Mouse (Mus musculus): ENCODE measurements around the gene Agt. TPM values are rescaled to one million over a fixed set of nuclear protein-coding genes. Genes with fewer than 3 reads are reported as not detected.

Gene Agt
- polyA plus RNA-seq, 1 experiment, result 0.89 TPM

GRCm38 (mm10) chr8:124555113-124555750, 14.3 kb downstream of the Agt start:
- Histone ChIP-seq H3K36me3 (ENCODE audit: control insufficient read depth, insufficient read depth, low read length) (peaks cover 21% of the 10 kb centered on the region), H3K4me3 (ENCODE audit: extremely low read depth, insufficient read depth, insufficient read length) (no peak overlapping the region), H3K27ac (ENCODE audit: insufficient read depth, low read length) (no peak overlapping the region), H3K27me3 (ENCODE audit: control insufficient read depth, insufficient read depth, low read length) (no peaks in the 10 kb centered on the region), H3K4me1 (ENCODE audit: control insufficient read depth, insufficient read depth, insufficient read length) (no peaks in the 10 kb centered on the region)
- no peak for DNase-seq (ENCODE audit: low read depth in 1 of 2, low spot score in 2 of 2)
- WGBS, result 91% methylated on average over 7 of the region's 7 CpGs
- no peak for TF ChIP-seq POLR2A (IDR thresholded peaks at IDR 0.05; ENCODE audit: low read depth, low read length)

GRCm38 (mm10) chr8:124551011-124551661, 18.4 kb downstream of the Agt start:
- TF ChIP-seq CTCF (IDR thresholded peaks at IDR 0.05; ENCODE audit: extremely low read depth, insufficient read depth, insufficient read length, insufficient replicate concordance), result no peak
- no peak for TF ChIP-seq POLR2A (IDR thresholded peaks at IDR 0.05; ENCODE audit: low read depth, low read length)
- no peaks in the 10 kb centered on the region for H3K27me3 ChIP-seq (ENCODE audit: control insufficient read depth, insufficient read depth, low read length)
- 96% methylated on average over 15 of the region's 15 CpGs for WGBS
- no peaks in the 10 kb centered on the region for H3K4me1 ChIP-seq (ENCODE audit: control insufficient read depth, insufficient read depth, insufficient read length)
- DNase-seq (ENCODE audit: low read depth in 1 of 2, low spot score in 2 of 2), result no peak
- peaks cover 46% of the 10 kb centered on the region for H3K36me3 ChIP-seq (ENCODE audit: control insufficient read depth, insufficient read depth, low read length)
- H3K4me3 ChIP-seq (ENCODE audit: extremely low read depth, insufficient read depth, insufficient read length), result no peak overlapping the region
- no peak overlapping the region for H3K27ac ChIP-seq (ENCODE audit: insufficient read depth, low read length)

- Histone ChIP-seq H3K4me3 (ENCODE audit: extremely low read depth, insufficient read depth, insufficient read length) (no peak overlapping the region), H3K4me1 (ENCODE audit: control insufficient read depth, insufficient read depth, insufficient read length) (no peaks in the 10 kb centered on the region), H3K27ac (ENCODE audit: insufficient read depth, low read length) (no peak overlapping the region), H3K36me3 (ENCODE audit: control insufficient read depth, insufficient read depth, low read length) (peaks cover 65% of the 10 kb centered on the region), H3K27me3 (ENCODE audit: control insufficient read depth, insufficient read depth, low read length) (no peaks in the 10 kb centered on the region)
- 93% methylated on average over 1 of the region's 1 CpGs for WGBS
- no peak for TF ChIP-seq POLR2A (IDR thresholded peaks at IDR 0.05; ENCODE audit: low read depth, low read length)
- TF ChIP-seq CTCF (IDR thresholded peaks at IDR 0.05; ENCODE audit: extremely low read depth, insufficient read depth, insufficient read length, insufficient replicate concordance), result no peak
- DNase-seq (ENCODE audit: low read depth in 1 of 2, low spot score in 2 of 2), result no peak
Observed at GRCm38 (mm10) chr8:124548187-124548586, 21.3 kb downstream of the Agt start.

GRCm38 (mm10) chr8:124547269-124547668, 22.2 kb downstream of the Agt start:
- Histone ChIP-seq H3K4me3 (ENCODE audit: extremely low read depth, insufficient read depth, insufficient read length) (no peak overlapping the region), H3K27ac (ENCODE audit: insufficient read depth, low read length) (no peak overlapping the region), H3K36me3 (ENCODE audit: control insufficient read depth, insufficient read depth, low read length) (peaks cover 66% of the 10 kb centered on the region), H3K4me1 (ENCODE audit: control insufficient read depth, insufficient read depth, insufficient read length) (no peaks in the 10 kb centered on the region), H3K27me3 (ENCODE audit: control insufficient read depth, insufficient read depth, low read length) (no peaks in the 10 kb centered on the region)
- WGBS, result 87% methylated on average over 11 of the region's 11 CpGs
- DNase-seq (ENCODE audit: low read depth in 1 of 2, low spot score in 2 of 2), result no peak
- TF ChIP-seq CTCF (IDR thresholded peaks at IDR 0.05; ENCODE audit: extremely low read depth, insufficient read depth, insufficient read length, insufficient replicate concordance) (no peak), POLR2A (IDR thresholded peaks at IDR 0.05; ENCODE audit: low read depth, low read length) (no peak)

- Histone ChIP-seq H3K4me1 (ENCODE audit: control insufficient read depth, insufficient read depth, insufficient read length) (no peaks in the 10 kb centered on the region), H3K27ac (ENCODE audit: insufficient read depth, low read length) (no peak overlapping the region), H3K36me3 (ENCODE audit: control insufficient read depth, insufficient read depth, low read length) (peaks cover 65% of the 10 kb centered on the region), H3K4me3 (ENCODE audit: extremely low read depth, insufficient read depth, insufficient read length) (no peak overlapping the region), H3K27me3 (ENCODE audit: control insufficient read depth, insufficient read depth, low read length) (no peaks in the 10 kb centered on the region)
- WGBS, result 98% methylated on average over 7 of the region's 7 CpGs
- DNase-seq (ENCODE audit: low read depth in 1 of 2, low spot score in 2 of 2), result no peak
- TF ChIP-seq POLR2A (IDR thresholded peaks at IDR 0.05; ENCODE audit: low read depth, low read length) (no peak), CTCF (IDR thresholded peaks at IDR 0.05; ENCODE audit: extremely low read depth, insufficient read depth, insufficient read length, insufficient replicate concordance) (no peak)
Observed at GRCm38 (mm10) chr8:124546815-124547214, 22.7 kb downstream of the Agt start.

GRCm38 (mm10) chr8:124546371-124546770, 23.1 kb downstream of the Agt start:
- no peak overlapping the region for H3K4me3 ChIP-seq (ENCODE audit: extremely low read depth, insufficient read depth, insufficient read length)
- WGBS, result 94% methylated on average over 6 of the region's 6 CpGs
- DNase-seq (ENCODE audit: low read depth in 1 of 2, low spot score in 2 of 2), result no peak
- H3K27me3 ChIP-seq (ENCODE audit: control insufficient read depth, insufficient read depth, low read length), result no peaks in the 10 kb centered on the region
- peaks cover 66% of the 10 kb centered on the region for H3K36me3 ChIP-seq (ENCODE audit: control insufficient read depth, insufficient read depth, low read length)
- H3K27ac ChIP-seq (ENCODE audit: insufficient read depth, low read length), result no peak overlapping the region
- TF ChIP-seq CTCF (IDR thresholded peaks at IDR 0.05; ENCODE audit: extremely low read depth, insufficient read depth, insufficient read length, insufficient replicate concordance) (no peak), POLR2A (IDR thresholded peaks at IDR 0.05; ENCODE audit: low read depth, low read length) (no peak)
- H3K4me1 ChIP-seq (ENCODE audit: control insufficient read depth, insufficient read depth, insufficient read length), result no peaks in the 10 kb centered on the region

- Histone ChIP-seq H3K27ac (ENCODE audit: insufficient read depth, low read length) (no peak overlapping the region), H3K27me3 (ENCODE audit: control insufficient read depth, insufficient read depth, low read length) (no peaks in the 10 kb centered on the region), H3K36me3 (ENCODE audit: control insufficient read depth, insufficient read depth, low read length) (peaks cover 65% of the 10 kb centered on the region), H3K4me3 (ENCODE audit: extremely low read depth, insufficient read depth, insufficient read length) (no peak overlapping the region), H3K4me1 (ENCODE audit: control insufficient read depth, insufficient read depth, insufficient read length) (no peaks in the 10 kb centered on the region)
- no peak for DNase-seq (ENCODE audit: low read depth in 1 of 2, low spot score in 2 of 2)
- no peak for TF ChIP-seq POLR2A (IDR thresholded peaks at IDR 0.05; ENCODE audit: low read depth, low read length)
- no peak for TF ChIP-seq CTCF (IDR thresholded peaks at IDR 0.05; ENCODE audit: extremely low read depth, insufficient read depth, insufficient read length, insufficient replicate concordance)
- 97% methylated on average over 5 of the region's 5 CpGs for WGBS
Observed at GRCm38 (mm10) chr8:124543272-124543671, 26.2 kb downstream of the Agt start.

Data from spleen, adult 2 months (tissue).